Mouse (Mus musculus) liver, embryonic 16.5 days (tissue): ENCODE measurements around the gene Spry1. TPM values are rescaled to one million over a fixed set of nuclear protein-coding genes. Genes with fewer than 3 reads are reported as not detected.

Experiments
- polyA plus RNA-seq: library from polyadenylated mRNA; unstranded; fragments of >200 nt; fragmentation: Nextera tagmentation; extraction: Ambion mirVana; gene quantifications from 2 replicates; pipeline ENCODE4 v1.2.1, GENCODE M21; 2015

The Spry1 gene
- polyA plus RNA-seq, 1 experiment from 2014 or later: 2.8 TPM

Other genes starting within 250 kb of the Spry1 start
- gene Spata5, start 220.1 kb upstream of the Spry1 start, polyA plus RNA-seq: 14.6 and 15.5 TPM in 2 replicates
- 3.9 and 4.1 TPM in 2 replicates for gene Nudt6, start 219.7 kb upstream of the Spry1 start, polyA plus RNA-seq
- gene Gm5148, start 84.5 kb downstream of the Spry1 start, polyA plus RNA-seq: 2.6 and 2.9 TPM in 2 replicates